Mouse (Mus musculus): ENCODE results near the gene Frmd4a. TPM values are rescaled to one million over a fixed set of nuclear protein-coding genes. Genes with fewer than 3 reads are reported as not detected.

The Frmd4a gene
- polyA plus RNA-seq, 1 experiment from 2014 or later: 16.8 TPM

DNA sequence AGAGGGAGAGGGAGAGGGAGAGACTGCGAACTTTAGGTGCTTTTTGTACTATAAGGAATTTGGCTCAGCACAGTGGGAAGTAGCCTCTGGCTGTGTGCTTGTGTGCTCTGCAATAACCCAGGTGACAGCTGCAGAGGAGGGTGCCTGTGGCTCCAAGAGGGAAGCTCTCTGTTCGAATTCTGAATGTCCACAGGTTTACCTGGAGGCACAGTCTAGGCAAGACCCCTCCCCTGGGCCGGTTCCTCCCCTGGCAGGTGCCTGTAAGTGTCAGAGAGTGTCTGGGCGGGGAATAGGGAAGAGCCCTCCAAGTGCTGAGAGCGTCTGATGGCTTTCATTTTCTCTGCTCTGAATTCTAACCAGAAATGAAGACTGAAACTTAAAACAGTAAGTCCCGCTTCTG is 371.8 kb downstream of the Frmd4a start:
- H3K9ac ChIP-seq (ENCODE audit: low read depth, low read length): no peak overlapping the region
- 43% methylated on average over 6 of the region's 6 CpGs for WGBS
- no peak for TF ChIP-seq CTCF (IDR thresholded peaks at IDR 0.05; ENCODE audit: low read depth)
- DNase-seq (ENCODE audit: low spot score) (no peak), ATAC-seq (replicated peaks; ENCODE audit: low FRiP score, low read depth) (no peak)
- H3K4me2 ChIP-seq (ENCODE audit: low read length): no peak overlapping the region
- no peaks in the 10 kb centered on the region for H3K36me3 ChIP-seq (ENCODE audit: insufficient read depth, low read length)
- H3K27ac ChIP-seq: no peak overlapping the region
- no peak overlapping the region for H3K4me3 ChIP-seq (replicated peaks; ENCODE audit: low read depth, low read length)
- H3K4me1 ChIP-seq (replicated peaks; ENCODE audit: insufficient read depth, low read length): no peaks in the 10 kb centered on the region
- no peaks in the 10 kb centered on the region for H3K27me3 ChIP-seq (ENCODE audit: insufficient read depth, low read length)
- no peaks in the 10 kb centered on the region for H3K9me3 ChIP-seq (replicated peaks; ENCODE audit: low read length)

DNA sequence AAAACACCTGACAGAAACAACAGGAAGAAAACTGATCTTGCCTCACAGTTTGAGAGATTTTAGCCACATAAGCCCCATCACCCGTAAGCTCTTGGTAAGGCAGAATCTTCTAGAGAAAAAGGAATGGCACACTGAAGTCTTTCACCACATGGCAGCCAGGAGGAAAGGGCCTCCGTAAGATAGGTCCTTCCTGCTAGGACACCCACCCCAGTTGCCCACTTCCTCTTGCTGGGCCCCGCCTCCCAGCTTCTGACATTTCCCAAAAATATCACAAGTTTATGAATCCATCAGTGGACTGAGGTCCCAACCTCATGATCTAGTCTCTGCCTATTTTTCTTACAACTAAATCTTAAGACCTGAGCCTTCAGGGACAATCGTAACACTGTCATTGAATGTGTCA is 373.6 kb downstream of the Frmd4a start:
- WGBS: 83% methylated on average over 4 of the region's 4 CpGs

DNA sequence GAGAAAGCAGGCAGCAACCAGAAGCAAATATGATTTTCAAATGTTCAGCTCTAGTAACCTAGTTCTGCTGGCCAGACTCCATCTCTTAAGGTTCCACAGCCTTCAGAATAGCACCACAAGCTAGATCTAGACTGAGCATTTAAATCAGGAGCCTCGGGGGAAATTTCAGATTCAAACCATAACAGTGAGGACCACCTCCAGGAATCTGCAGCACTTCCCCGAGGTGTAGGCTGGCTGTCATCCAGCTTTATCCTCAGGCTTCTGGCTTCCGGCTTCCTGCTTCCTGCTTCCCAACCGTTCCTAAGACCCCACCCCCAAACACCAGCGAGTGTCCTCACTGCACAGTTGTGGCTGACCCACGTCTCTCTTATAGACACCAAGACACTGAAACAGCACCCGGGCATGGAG is 374.2 kb downstream of the Frmd4a start:
- peak; percentile 65 for DNase-seq (ENCODE audit: low spot score)
- H3K27ac ChIP-seq: peak overlapping the region; percentile 11; the same call in 1 of the 2 replicates
- no peaks in the 10 kb centered on the region for H3K36me3 ChIP-seq (ENCODE audit: insufficient read depth, low read length)
- H3K4me3 ChIP-seq (replicated peaks; ENCODE audit: low read depth, low read length): no peak overlapping the region
- no peaks in the 10 kb centered on the region for H3K4me1 ChIP-seq (replicated peaks; ENCODE audit: insufficient read depth, low read length)
- H3K27me3 ChIP-seq (ENCODE audit: insufficient read depth, low read length): no peaks in the 10 kb centered on the region
- no peaks in the 10 kb centered on the region for H3K9me3 ChIP-seq (replicated peaks; ENCODE audit: low read length)
- no peak for TF ChIP-seq CTCF (IDR thresholded peaks at IDR 0.05; ENCODE audit: low read depth)
- ATAC-seq (replicated peaks; ENCODE audit: low FRiP score, low read depth): no peak; the same call in 1 of the 2 replicates
- no peak overlapping the region for H3K9ac ChIP-seq (ENCODE audit: low read depth, low read length)
- H3K4me2 ChIP-seq (ENCODE audit: low read length): peak overlapping the region; percentile 39
- 26% methylated on average over 7 of the region's 7 CpGs for WGBS

More for the DNA sequence above, 373.6 kb downstream of the Frmd4a start:
- no peak overlapping the region for H3K4me2 ChIP-seq (ENCODE audit: low read length)
- no peak overlapping the region for H3K9ac ChIP-seq (ENCODE audit: low read depth, low read length)
- H3K4me3 ChIP-seq (replicated peaks; ENCODE audit: low read depth, low read length): no peak overlapping the region
- H3K27me3 ChIP-seq (ENCODE audit: insufficient read depth, low read length): no peaks in the 10 kb centered on the region
- no peak for TF ChIP-seq CTCF (IDR thresholded peaks at IDR 0.05; ENCODE audit: low read depth)
- ATAC-seq (replicated peaks; ENCODE audit: low FRiP score, low read depth): no peak
- H3K36me3 ChIP-seq (ENCODE audit: insufficient read depth, low read length): no peaks in the 10 kb centered on the region
- DNase-seq (ENCODE audit: low spot score): no peak
- no peaks in the 10 kb centered on the region for H3K4me1 ChIP-seq (replicated peaks; ENCODE audit: insufficient read depth, low read length)
- no peak overlapping the region for H3K27ac ChIP-seq
- H3K9me3 ChIP-seq (replicated peaks; ENCODE audit: low read length): no peaks in the 10 kb centered on the region

DNA sequence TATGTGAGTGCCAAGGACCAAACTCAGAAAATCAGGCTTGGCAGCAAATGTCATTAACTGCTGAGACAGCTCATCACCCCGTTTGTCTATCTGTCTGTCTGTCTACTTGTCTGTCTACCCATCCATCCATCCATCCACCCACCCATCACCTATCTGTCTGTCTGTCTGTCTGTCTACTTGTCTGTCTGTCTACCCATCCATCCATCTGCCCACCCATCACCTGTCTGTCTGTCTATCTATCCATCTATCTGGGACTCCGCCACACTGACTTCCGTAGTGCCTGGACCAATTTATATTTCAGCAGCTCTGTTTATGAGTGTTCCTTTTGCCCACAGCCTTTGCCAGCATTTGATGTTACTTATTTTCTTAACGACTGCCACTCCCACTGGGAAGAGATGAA is 375.5 kb downstream of the Frmd4a start:
- no peak overlapping the region for H3K4me3 ChIP-seq (replicated peaks; ENCODE audit: low read depth, low read length)
- DNase-seq (ENCODE audit: low spot score): no peak
- no peaks in the 10 kb centered on the region for H3K4me1 ChIP-seq (replicated peaks; ENCODE audit: insufficient read depth, low read length)
- no peaks in the 10 kb centered on the region for H3K36me3 ChIP-seq (ENCODE audit: insufficient read depth, low read length)
- H3K9ac ChIP-seq (ENCODE audit: low read depth, low read length): no peak overlapping the region
- ATAC-seq (replicated peaks; ENCODE audit: low FRiP score, low read depth): no peak
- H3K9me3 ChIP-seq (replicated peaks; ENCODE audit: low read length): no peaks in the 10 kb centered on the region
- no peak for TF ChIP-seq CTCF (IDR thresholded peaks at IDR 0.05; ENCODE audit: low read depth)
- 93% methylated on average over 4 of the region's 4 CpGs for WGBS
- H3K27ac ChIP-seq: no peak overlapping the region
- no peaks in the 10 kb centered on the region for H3K27me3 ChIP-seq (ENCODE audit: insufficient read depth, low read length)
- H3K4me2 ChIP-seq (ENCODE audit: low read length): no peak overlapping the region

DNA sequence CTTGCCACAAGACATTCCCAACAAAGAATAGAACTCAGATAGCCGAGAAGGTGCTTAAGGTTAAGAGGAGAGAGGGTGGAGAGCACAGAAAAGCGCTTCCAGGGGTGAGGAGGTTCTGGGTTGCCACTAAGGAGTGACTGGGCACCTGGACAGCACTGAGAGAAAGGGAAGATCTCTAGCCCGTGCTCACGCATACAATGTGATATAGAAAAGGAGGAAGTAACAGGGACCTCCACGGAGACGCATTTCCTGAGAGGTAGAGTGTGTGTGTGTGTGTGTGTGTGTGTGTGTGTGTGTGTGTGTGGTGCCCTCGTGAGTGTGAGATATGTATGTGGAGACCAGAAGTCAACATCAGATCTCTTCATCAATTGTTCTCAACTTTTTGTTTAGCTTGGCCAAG is 377.1 kb downstream of the Frmd4a start:
- no peak overlapping the region for H3K9ac ChIP-seq (ENCODE audit: low read depth, low read length)
- 78% methylated on average over 7 of the region's 7 CpGs for WGBS
- no peaks in the 10 kb centered on the region for H3K36me3 ChIP-seq (ENCODE audit: insufficient read depth, low read length)
- no peak overlapping the region for H3K4me2 ChIP-seq (ENCODE audit: low read length)
- H3K4me1 ChIP-seq (replicated peaks; ENCODE audit: insufficient read depth, low read length): peaks cover 3% of the 10 kb centered on the region; the same call in 1 of the 2 replicates
- TF ChIP-seq CTCF (IDR thresholded peaks at IDR 0.05; ENCODE audit: low read depth): no peak
- no peaks in the 10 kb centered on the region for H3K27me3 ChIP-seq (ENCODE audit: insufficient read depth, low read length)
- H3K4me3 ChIP-seq (replicated peaks; ENCODE audit: low read depth, low read length): no peak overlapping the region
- H3K27ac ChIP-seq: no peak overlapping the region
- ATAC-seq (replicated peaks; ENCODE audit: low FRiP score, low read depth) (no peak), DNase-seq (ENCODE audit: low spot score) (no peak)
- H3K9me3 ChIP-seq (replicated peaks; ENCODE audit: low read length): no peaks in the 10 kb centered on the region

DNA sequence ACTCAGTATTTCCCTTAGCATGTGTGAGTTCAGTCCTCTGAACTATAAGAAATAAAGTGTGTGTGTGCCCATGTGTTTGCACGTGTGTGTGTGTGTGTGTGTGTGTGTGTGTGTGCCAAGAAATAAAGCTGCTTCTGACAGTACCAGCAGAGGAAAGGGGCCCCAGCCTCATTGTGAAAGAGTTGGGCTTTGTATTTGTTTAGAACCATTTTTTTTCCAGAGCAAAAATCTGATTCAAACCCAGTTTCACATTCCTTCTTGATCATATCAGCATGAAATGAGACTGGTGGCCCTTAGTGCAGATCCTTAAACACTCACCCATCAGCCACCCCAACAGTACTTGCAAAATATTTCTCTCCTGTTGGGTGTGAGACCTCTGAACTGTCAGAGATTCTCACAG is 382.2 kb downstream of the Frmd4a start:
- Histone ChIP-seq H3K36me3 (ENCODE audit: insufficient read depth, low read length) (no peaks in the 10 kb centered on the region), H3K4me3 (replicated peaks; ENCODE audit: low read depth, low read length) (no peak overlapping the region), H3K9ac (ENCODE audit: low read depth, low read length) (no peak overlapping the region), H3K9me3 (replicated peaks; ENCODE audit: low read length) (no peaks in the 10 kb centered on the region), H3K4me1 (replicated peaks; ENCODE audit: insufficient read depth, low read length) (peaks cover 7% of the 10 kb centered on the region; the same call in 1 of the 2 replicates), H3K27me3 (ENCODE audit: insufficient read depth, low read length) (no peaks in the 10 kb centered on the region), H3K27ac (no peak overlapping the region), H3K4me2 (ENCODE audit: low read length) (no peak overlapping the region)
- no peak for TF ChIP-seq CTCF (IDR thresholded peaks at IDR 0.05; ENCODE audit: low read depth)
- DNase-seq (ENCODE audit: low spot score) (no peak), ATAC-seq (replicated peaks; ENCODE audit: low FRiP score, low read depth) (no peak)
- 55% methylated on average over 1 of the region's 1 CpGs for WGBS

Measured in kidney, postnatal 0 days (tissue).